Mouse (Mus musculus) adrenal gland, postnatal 14 days (tissue): ENCODE data around the gene Gfra1. TPM values are rescaled to one million over a fixed set of nuclear protein-coding genes. Genes with fewer than 3 reads are reported as not detected.

ENCODE experiments used
- DNase-seq: peaks from one replicate; pipeline ENCODE4 v3.0.0; 2021; ENCODE audit warnings: mixed read lengths
- total RNA-seq: library from RNA; stranded (reverse); gene quantifications from 2 replicates; pipeline ENCODE4 v1.2.3, GENCODE M21; 2021

Gene Gfra1
- total RNA-seq, 1 experiment from 2014 or later: 10.1 TPM

- no peak for DNase-seq
These were observed 59.7 kb downstream of the Gfra1 start for GRCm38 (mm10) chr19:58395785-58396603.

GRCm38 (mm10) chr19:58393121-58393520 lies 62.6 kb downstream of the Gfra1 start:
- DNase-seq: no peak

- no peak for DNase-seq
These were observed 63.9 kb downstream of the Gfra1 start for GRCm38 (mm10) chr19:58391796-58392195.

GRCm38 (mm10) chr19:58389466-58389865 lies 66.2 kb downstream of the Gfra1 start:
- DNase-seq: no peak

- no peak for DNase-seq
These were observed 66.8 kb downstream of the Gfra1 start for GRCm38 (mm10) chr19:58388851-58389447.

GRCm38 (mm10) chr19:58383273-58383672 lies 72.4 kb downstream of the Gfra1 start:
- no peak for DNase-seq

GRCm38 (mm10) chr19:58382535-58382934 lies 73.2 kb downstream of the Gfra1 start:
- no peak for DNase-seq

GRCm38 (mm10) chr19:58377969-58378368 lies 77.7 kb downstream of the Gfra1 start:
- no peak for DNase-seq

- no peak for DNase-seq
These were observed 79.0 kb downstream of the Gfra1 start for GRCm38 (mm10) chr19:58376675-58377102.

GRCm38 (mm10) chr19:58374648-58375047 lies 81.1 kb downstream of the Gfra1 start:
- no peak for DNase-seq

- no peak for DNase-seq
These were observed 81.6 kb downstream of the Gfra1 start for GRCm38 (mm10) chr19:58374155-58374554.

- no peak for DNase-seq
These were observed 87.2 kb downstream of the Gfra1 start for GRCm38 (mm10) chr19:58368513-58368912.

GRCm38 (mm10) chr19:58364688-58365087 lies 91.0 kb downstream of the Gfra1 start:
- no peak for DNase-seq

- no peak for DNase-seq
These were observed 94.7 kb downstream of the Gfra1 start for GRCm38 (mm10) chr19:58360982-58361381.

GRCm38 (mm10) chr19:58358063-58358462 lies 97.6 kb downstream of the Gfra1 start:
- no peak for DNase-seq

- no peak for DNase-seq
These were observed 101.8 kb downstream of the Gfra1 start for GRCm38 (mm10) chr19:58353953-58354352.

- no peak for DNase-seq
These were observed 102.3 kb downstream of the Gfra1 start for GRCm38 (mm10) chr19:58353260-58353870.

- DNase-seq: no peak
These were observed 105.8 kb downstream of the Gfra1 start for GRCm38 (mm10) chr19:58349890-58350408.

GRCm38 (mm10) chr19:58345137-58345536 lies 110.6 kb downstream of the Gfra1 start:
- no peak for DNase-seq

GRCm38 (mm10) chr19:58341351-58341750 lies 114.4 kb downstream of the Gfra1 start:
- DNase-seq: no peak

- DNase-seq: no peak
These were observed 115.5 kb downstream of the Gfra1 start for GRCm38 (mm10) chr19:58340221-58340620.

- no peak for DNase-seq
These were observed 118.9 kb downstream of the Gfra1 start for GRCm38 (mm10) chr19:58336802-58337201.
